Mouse (Mus musculus) heart, embryonic 11.5 days (tissue): ENCODE data around the gene Klhl42. TPM values are rescaled to one million over a fixed set of nuclear protein-coding genes. Genes with fewer than 3 reads are reported as not detected.

Experiments
- ATAC-seq: fragments of 200-750 bp; cut with Nextera tagmentation; replicated peaks from 2 replicates; pipeline ENCODE4 v1.8.0; 2017; ENCODE audit warnings: moderate library complexity; ENCODE audit not compliant: insufficient number of reproducible peaks, low FRiP score, low TSS enrichment
- H3K27ac ChIP-seq: fragments of 300-500 bp; sonication (generic); 2 replicates; pipeline ENCODE4 v1.5.1; 2014; ENCODE audit warnings: mild to moderate bottlenecking, low read depth, low read length
- H3K27me3 ChIP-seq: fragments of 300-500 bp; sonication (generic); 2 replicates; pipeline ENCODE4 v1.6.1; 2014; ENCODE audit warnings: mild to moderate bottlenecking, low read length, mixed read lengths; ENCODE audit not compliant: control insufficient read depth, insufficient read depth
- H3K36me3 ChIP-seq: fragments of 300-500 bp; sonication (generic); 2 replicates; pipeline ENCODE4 v1.6.1; 2014; ENCODE audit warnings: mild to moderate bottlenecking, low read length, moderate library complexity, mixed read lengths; ENCODE audit not compliant: control insufficient read depth, insufficient read depth
- H3K4me1 ChIP-seq: fragments of 300-500 bp; sonication (generic); 2 replicates; pipeline ENCODE4 v1.6.1; 2014; ENCODE audit warnings: low read length; ENCODE audit not compliant: control insufficient read depth, insufficient read depth
- H3K4me2 ChIP-seq: fragments of 300-500 bp; sonication (generic); 2 replicates; pipeline ENCODE4 v1.6.1; 2014; ENCODE audit warnings: mild to moderate bottlenecking, moderate library complexity
- H3K4me3 ChIP-seq: fragments of 300-500 bp; sonication (generic); 2 replicates; pipeline ENCODE4 v1.5.1; 2014; ENCODE audit warnings: low read depth, low read length
- H3K9ac ChIP-seq: fragments of 300-500 bp; sonication (generic); 2 replicates; pipeline ENCODE4 v1.6.1; 2014; ENCODE audit warnings: mild to moderate bottlenecking, low read depth, low read length, moderate library complexity
- H3K9me3 ChIP-seq: fragments of 300-500 bp; sonication (generic); replicated peaks from 2 replicates; pipeline ENCODE4 v1.6.1; 2016; ENCODE audit warnings: low read length; ENCODE audit not compliant: control insufficient read depth
- WGBS: fragments of 180-500 bp; shearing (Covaris S2); extraction: QIAGEN DNeasy Blood & Tissue Kit; methylation state at CpG from one replicate; pipeline ENCODE4 v1.1.7; 2014; ENCODE audit not compliant: insufficient replicate concordance; 5-methylcytosine and 5-hydroxymethylcytosine counted together
- polyA plus RNA-seq: library from polyadenylated mRNA; unstranded; fragments of >200 nt; fragmentation: Nextera tagmentation; extraction: Ambion mirVana; gene quantifications from 2 replicates; pipeline ENCODE4 v1.2.1, GENCODE M21; 2014

Gene Klhl42
- polyA plus RNA-seq, 1 experiment from 2014 or later = 6.2 TPM

DNA sequence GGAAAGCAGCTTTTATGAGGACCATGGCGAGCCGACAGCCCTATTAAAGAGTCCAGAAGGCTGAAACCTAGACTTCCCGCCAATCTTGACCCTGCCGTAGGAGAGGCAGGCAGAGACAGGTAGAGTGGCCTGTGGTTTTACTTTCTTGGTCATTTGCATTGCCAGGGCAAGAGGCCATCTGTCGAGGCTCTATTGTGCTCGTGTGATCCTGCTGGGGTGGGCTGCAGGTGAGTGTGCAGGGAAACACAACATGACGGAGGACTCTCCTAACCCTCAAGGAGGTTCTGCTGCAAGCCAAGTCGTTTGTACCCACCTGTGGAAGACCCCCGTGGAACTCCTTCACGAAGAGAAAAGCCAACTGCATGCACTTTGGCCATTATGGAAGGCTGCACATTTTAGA, 54.6 kb downstream of the Klhl42 start:
- Histone ChIP-seq H3K4me2 (no peak overlapping the region), H3K4me1 (peaks cover 15% of the 10 kb centered on the region), H3K27me3 (no peaks in the 10 kb centered on the region), H3K9me3 (no peaks in the 10 kb centered on the region), H3K36me3 (no peaks in the 10 kb centered on the region), H3K4me3 (no peak overlapping the region), H3K9ac (no peak overlapping the region), H3K27ac (peak overlapping the region; percentile 65; the same call in 1 of the 2 replicates)
- no peak for ATAC-seq
- WGBS = 40% methylated on average over 10 of the region's 10 CpGs

DNA sequence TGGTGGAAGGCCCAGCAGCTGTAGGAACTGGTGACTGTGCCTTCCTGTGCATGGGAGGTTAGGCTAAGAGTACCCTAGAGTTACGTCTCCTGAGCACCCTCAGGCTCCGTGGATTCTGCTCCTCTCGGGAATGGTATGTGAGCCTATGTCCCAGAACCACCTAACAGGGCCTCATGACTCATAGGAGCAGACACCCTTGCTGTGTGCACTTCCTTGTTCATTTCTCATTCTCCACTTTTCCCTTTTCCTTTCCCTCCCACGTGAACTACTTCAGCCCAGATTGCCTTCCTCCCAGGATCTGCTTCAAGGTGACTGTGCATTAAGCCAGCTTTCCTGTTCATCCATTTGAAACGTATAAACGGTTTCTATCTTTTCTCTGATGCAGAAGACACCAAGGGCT, 59.9 kb downstream of the Klhl42 start:
- WGBS = 72% methylated on average over 6 of the region's 6 CpGs
- no peaks in the 10 kb centered on the region for H3K27me3 ChIP-seq
- ATAC-seq = no peak
- H3K4me1 ChIP-seq = no peaks in the 10 kb centered on the region
- no peak overlapping the region for H3K27ac ChIP-seq
- H3K4me3 ChIP-seq = no peak overlapping the region
- H3K9me3 ChIP-seq = no peaks in the 10 kb centered on the region
- H3K4me2 ChIP-seq = no peak overlapping the region
- H3K36me3 ChIP-seq = no peaks in the 10 kb centered on the region
- no peak overlapping the region for H3K9ac ChIP-seq

- Histone ChIP-seq H3K9me3 (no peaks in the 10 kb centered on the region), H3K27me3 (no peaks in the 10 kb centered on the region), H3K36me3 (no peaks in the 10 kb centered on the region), H3K9ac (no peak overlapping the region), H3K27ac (no peak overlapping the region), H3K4me2 (no peak overlapping the region), H3K4me3 (no peak overlapping the region), H3K4me1 (no peaks in the 10 kb centered on the region)
- no peak for ATAC-seq
Observed at GRCm38 (mm10) chr6:147151839-147152238, 60.7 kb downstream of the Klhl42 start.

- no peaks in the 10 kb centered on the region for H3K9me3 ChIP-seq
- no peak overlapping the region for H3K4me2 ChIP-seq
- H3K4me3 ChIP-seq = no peak overlapping the region
- 47% methylated on average over 7 of the region's 7 CpGs for WGBS
- ATAC-seq = no peak
- H3K4me1 ChIP-seq = no peaks in the 10 kb centered on the region
- no peak overlapping the region for H3K9ac ChIP-seq
- no peaks in the 10 kb centered on the region for H3K36me3 ChIP-seq
- no peaks in the 10 kb centered on the region for H3K27me3 ChIP-seq
- H3K27ac ChIP-seq = no peak overlapping the region
Observed at GRCm38 (mm10) chr6:147155085-147155484, 63.9 kb downstream of the Klhl42 start.

DNA sequence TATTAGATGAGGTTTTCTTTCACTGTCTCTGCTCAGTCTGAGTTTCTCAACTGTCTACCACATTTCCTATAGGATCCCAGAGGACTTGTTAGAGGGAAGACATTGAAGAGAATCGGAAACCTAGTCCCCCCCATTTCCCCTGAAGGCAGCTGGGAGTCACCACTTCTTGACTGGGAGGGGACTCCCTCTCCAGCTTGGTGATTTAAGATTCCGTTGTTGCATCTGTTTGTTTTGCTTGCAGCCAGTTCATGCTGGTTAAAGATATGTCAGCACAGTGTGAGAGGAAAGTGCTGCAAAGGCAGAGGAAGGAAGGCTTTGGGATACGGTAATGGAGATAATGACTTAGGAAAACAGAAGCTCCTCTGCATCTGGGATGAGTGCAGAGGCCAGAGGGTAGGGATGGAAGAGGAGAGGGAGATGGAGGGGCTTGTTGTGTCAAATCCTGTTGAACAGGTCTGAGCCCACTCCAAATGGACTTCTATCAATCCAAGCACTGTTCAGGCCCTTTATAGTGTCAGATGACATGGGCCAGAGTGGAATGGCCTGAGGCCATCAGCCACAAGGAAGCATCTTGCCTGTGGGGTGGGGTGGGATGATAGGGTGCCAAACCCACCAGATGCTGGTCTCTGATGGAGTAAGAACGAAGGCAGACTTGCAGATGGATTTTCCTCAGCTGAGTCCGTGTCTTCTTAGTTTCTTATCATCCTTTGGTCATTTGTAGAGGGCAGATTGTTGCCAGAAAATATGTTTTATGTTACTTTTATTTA, 70.8 kb downstream of the Klhl42 start:
- whole genome bisulfite sequencing = 26% methylated on average over 5 of the region's 5 CpGs

More for the DNA sequence above, 70.8 kb downstream of the Klhl42 start:
- no peak overlapping the region for H3K4me2 ChIP-seq
- H3K4me3 ChIP-seq = no peak overlapping the region
- H3K4me1 ChIP-seq = no peaks in the 10 kb centered on the region
- H3K9ac ChIP-seq = no peak overlapping the region
- H3K9me3 ChIP-seq = no peaks in the 10 kb centered on the region
- H3K36me3 ChIP-seq = no peaks in the 10 kb centered on the region
- no peak overlapping the region for H3K27ac ChIP-seq
- no peaks in the 10 kb centered on the region for H3K27me3 ChIP-seq
- peak; percentile 52; the same call in 1 of the 2 replicates for ATAC-seq

Other genes with a start within 250 kb of the Klhl42 start
- gene Smco2, start 241.3 kb upstream of the Klhl42 start, polyA plus RNA-seq = not detected in 2 replicates
- gene Ppfibp1, start 202.9 kb upstream of the Klhl42 start, polyA plus RNA-seq = 78.0 and 86.2 TPM in 2 replicates
- 0.21 and 0.42 TPM in 2 replicates for gene 1700034J05Rik, start 137.0 kb upstream of the Klhl42 start, polyA plus RNA-seq
- gene Rep15, start 58.8 kb upstream of the Klhl42 start, polyA plus RNA-seq = 1.1 and 1.3 TPM in 2 replicates
- gene Mrps35, start 48.6 kb upstream of the Klhl42 start, polyA plus RNA-seq = 128 and 135 TPM in 2 replicates
- gene Mansc4, start 4.3 kb upstream of the Klhl42 start, polyA plus RNA-seq = 0.37 and 0.59 TPM in 2 replicates
- 1.9 and 2.7 TPM in 2 replicates for gene Pthlh, start 172.8 kb downstream of the Klhl42 start, polyA plus RNA-seq